In genomic region chr6:113024866-113025265, GRCm38 (mm10) we compare ENCODE assay signal across 11 mouse cellular contexts. TPM values are rescaled to one million over a fixed set of nuclear protein-coding genes. Genes with fewer than 3 reads are reported as not detected.
DNase-seq lines count a peak whose midpoint lies in the region; ATAC-seq and TF ChIP-seq lines count a peak whose summit lies in the region.
"Had no signal": no experiment of that assay in that cellular context is flagged by ENCODE, and none has a peak within 500 bp of the region (broad histone marks: within the 10 kb centered on the region; RNA-seq: fewer than 3 reads in every experiment).

No protein-coding gene starts in this region.

- H3K4me3 ChIP-seq in embryonic fibroblast, embryonic 13.5 days (ENCODE audit: insufficient read depth, low read length), result no peak overlapping the region
- H3K4me3 ChIP-seq in midbrain, embryonic 14.5 days (replicated peaks; ENCODE audit: low read depth, low read length), result no peak overlapping the region

- TF ChIP-seq CTCF in embryonic fibroblast, embryonic 13.5 days (IDR thresholded peaks at IDR 0.05; ENCODE audit: borderline replicate concordance, insufficient read depth, low read length), result no peak

- no peak overlapping the region for H3K4me2 ChIP-seq in midbrain, embryonic 14.5 days (ENCODE audit: low read length)

- H3K27ac ChIP-seq in embryonic fibroblast, embryonic 13.5 days (ENCODE audit: insufficient read depth, low read length), result peak overlapping the region; percentile 79
- no peak overlapping the region; the same call in 1 of the 2 replicates for H3K27ac ChIP-seq in midbrain, embryonic 14.5 days (replicated peaks; ENCODE audit: low read depth, low read length)

- no peak for ATAC-seq in midbrain, embryonic 14.5 days (ENCODE audit: low FRiP score, low TSS enrichment)

- no peaks in the 10 kb centered on the region for H3K9me3 ChIP-seq in midbrain, embryonic 14.5 days (ENCODE audit: control insufficient read depth, low read length)

- no peak overlapping the region for H3K9ac ChIP-seq in midbrain, embryonic 14.5 days (replicated peaks; ENCODE audit: low read length)

- no peaks in the 10 kb centered on the region for H3K36me3 ChIP-seq in midbrain, embryonic 14.5 days (ENCODE audit: control insufficient read depth, insufficient read depth, low read length)

- intact Hi-C loops in gastrocnemius, postnatal 14 days (cut with DNase I; ENCODE audit: low total_unique reads), result no loop called here

- peak; percentile 47 to 67 for DNase-seq in layer of hippocampus, adult 18-20 months (ENCODE audit: low spot score in 2 of 2)
- no peak for DNase-seq in layer of hippocampus, postnatal 10 days (ENCODE audit: low spot score in 2 of 2)
- DNase-seq in Muller cell, postnatal 12 days (ENCODE audit: inconsistent ontology term), result peak; percentile 90
- peak; percentile 70 for DNase-seq in midbrain, embryonic 14.5 days
- no peak for DNase-seq in kidney, adult 9 months
- DNase-seq in gastrocnemius, postnatal 14 days, result no peak
- DNase-seq in cerebellum, adult 11-12 months, result no peak
- DNase-seq: cerebellum, adult 18-20 months; heart, postnatal 4 days; lung, postnatal 14 days had no signal

- H3K27me3 ChIP-seq in midbrain, embryonic 14.5 days (ENCODE audit: control insufficient read depth, insufficient read depth, low read length), result no peaks in the 10 kb centered on the region

- 6% methylated on average over 8 of the region's 8 CpGs for WGBS in midbrain, embryonic 14.5 days

- H3K4me1 ChIP-seq in embryonic fibroblast, embryonic 13.5 days (ENCODE audit: control insufficient read depth, insufficient read depth, low read length), result peaks cover 12% of the 10 kb centered on the region
- H3K4me1 ChIP-seq in midbrain, embryonic 14.5 days (ENCODE audit: control insufficient read depth, insufficient read depth, low read length), result peaks cover 16% of the 10 kb centered on the region

- TF ChIP-seq POLR2A in embryonic fibroblast, embryonic 13.5 days (IDR thresholded peaks at IDR 0.05; ENCODE audit: low read depth, low read length), result no peak

RNA-seq across cellular contexts. Expression of gene Thumpd3, which starts 21.2 kb away (rescaled TPM):
- total RNA-seq in layer of hippocampus, adult 18-20 months (2021), result 10 to 100 TPM; 30.0 to 30.3 TPM
- 10 to 100 TPM; 38.5 to 41.6 TPM for total RNA-seq in layer of hippocampus, postnatal 10 days (2021)
- polyA plus RNA-seq in embryonic fibroblast, embryonic 13.5 days (2011; ENCODE audit: insufficient read length, low read depth, missing spikeins), result 32.1 and 33.5 TPM in 2 replicates
- 48.3 and 50.0 TPM in 2 replicates for polyA plus RNA-seq in midbrain, embryonic 14.5 days (2014; fragmentation: Nextera tagmentation; extraction: Ambion mirVana)
- total RNA-seq in gastrocnemius, postnatal 14 days (2021), result 10 to 100 TPM; 15.3 TPM

RNA-seq across cellular contexts. Expression of gene Setd5, which starts 52.3 kb away (rescaled TPM):
- 10 to 100 TPM; 92.8 to 95.7 TPM for total RNA-seq in layer of hippocampus, adult 18-20 months (2021)
- total RNA-seq in layer of hippocampus, postnatal 10 days (2021), result 100 to 1,000 TPM; 130 TPM
- 128 and 154 TPM in 2 replicates for polyA plus RNA-seq in embryonic fibroblast, embryonic 13.5 days (2011; ENCODE audit: insufficient read length, low read depth, missing spikeins)
- 57.0 and 57.9 TPM in 2 replicates for polyA plus RNA-seq in midbrain, embryonic 14.5 days (2014; fragmentation: Nextera tagmentation; extraction: Ambion mirVana)
- total RNA-seq in gastrocnemius, postnatal 14 days (2021), result 10 to 100 TPM; 36.4 to 41.2 TPM

Comparison
In these comparisons a context has a peak if more than half of its experiments do, and no peak if none do; other contexts are left out.
1. DNase-seq: peak in layer of hippocampus, adult 18-20 months (2 of 2), Muller cell, postnatal 12 days (single experiment) and midbrain, embryonic 14.5 days (single experiment); none in layer of hippocampus, postnatal 10 days (0 of 2), kidney, adult 9 months (single experiment), gastrocnemius, postnatal 14 days (single experiment) and cerebellum, adult 11-12 months (single experiment).